Comparison of ENCODE assay signal across 11 mouse cellular contexts in genomic region chr3:89578803-89579202, GRCm38 (mm10). TPM values are rescaled to one million over a fixed set of nuclear protein-coding genes. Genes with fewer than 3 reads are reported as not detected.
DNase-seq lines count a peak whose midpoint lies in the region; ATAC-seq lines count a peak whose summit lies in the region.
"Had no signal": no experiment of that assay in that cellular context is flagged by ENCODE, and none has a peak within 500 bp of the region (broad histone marks: within the 10 kb centered on the region; RNA-seq: fewer than 3 reads in every experiment).

No protein-coding gene starts in this region.

- H3K4me2 ChIP-seq in forebrain, embryonic 15.5 days (replicated peaks) = no peak overlapping the region
- H3K4me2 ChIP-seq in hindbrain, embryonic 14.5 days (replicated peaks) = no peak overlapping the region
- H3K4me2 ChIP-seq: embryonic facial prominence, embryonic 13.5 days; heart, embryonic 15.5 days; midbrain, embryonic 12.5 days had no signal

- DNase-seq in forebrain, embryonic 10.5 days (ENCODE audit: extremely low spot score, low spot score) = peak; percentile 31
- peak; percentile 91 for DNase-seq in 3T3-L1 (ENCODE audit: low read depth, low spot score)
- peak; percentile 68 for DNase-seq in embryonic facial prominence, embryonic 10.5 days (ENCODE audit: low spot score)
- peak; percentile 70 to 79 for DNase-seq in lung, adult 18-20 months
- no peak for DNase-seq in thymus, adult 18-20 months
- DNase-seq in spleen, adult 18-20 months = no peak
- DNase-seq in hindbrain, embryonic 14.5 days (ENCODE audit: low spot score) = no peak

- H3K4me1 ChIP-seq in forebrain, embryonic 10.5 days = peaks cover 31% of the 10 kb centered on the region
- H3K4me1 ChIP-seq in forebrain, embryonic 15.5 days = peaks cover 5% of the 10 kb centered on the region
- peaks cover 23% of the 10 kb centered on the region for H3K4me1 ChIP-seq in embryonic facial prominence, embryonic 10.5 days
- H3K4me1 ChIP-seq in hindbrain, embryonic 14.5 days (replicated peaks; ENCODE audit: control insufficient read depth, insufficient read depth, low read length) = peaks cover 3% of the 10 kb centered on the region; the same call in 1 of the 2 replicates
- H3K4me1 ChIP-seq: heart, embryonic 15.5 days had no signal

- H3K36me3 ChIP-seq in forebrain, embryonic 10.5 days (replicated peaks) = no peaks in the 10 kb centered on the region
- no peaks in the 10 kb centered on the region for H3K36me3 ChIP-seq in forebrain, embryonic 15.5 days
- no peaks in the 10 kb centered on the region for H3K36me3 ChIP-seq in embryonic facial prominence, embryonic 10.5 days (replicated peaks)
- no peaks in the 10 kb centered on the region for H3K36me3 ChIP-seq in hindbrain, embryonic 14.5 days (replicated peaks; ENCODE audit: control insufficient read depth, insufficient read depth)
- H3K36me3 ChIP-seq: embryonic facial prominence, embryonic 13.5 days; heart, embryonic 15.5 days; midbrain, embryonic 12.5 days had no signal

- no peak for ATAC-seq in forebrain, embryonic 15.5 days (replicated peaks)
- ATAC-seq in hindbrain, embryonic 14.5 days (ENCODE audit: low FRiP score) = no peak

- peaks cover 12% of the 10 kb centered on the region; the same call in 1 of the 2 replicates for H3K27me3 ChIP-seq in forebrain, embryonic 10.5 days (ENCODE audit: poor library complexity, severe bottlenecking)
- no peaks in the 10 kb centered on the region for H3K27me3 ChIP-seq in forebrain, embryonic 15.5 days
- no peaks in the 10 kb centered on the region for H3K27me3 ChIP-seq in embryonic facial prominence, embryonic 10.5 days (replicated peaks; ENCODE audit: low read depth, poor library complexity, severe bottlenecking)
- no peaks in the 10 kb centered on the region for H3K27me3 ChIP-seq in hindbrain, embryonic 14.5 days (ENCODE audit: control insufficient read depth, insufficient read depth, low read length)
- H3K27me3 ChIP-seq: embryonic facial prominence, embryonic 13.5 days; midbrain, embryonic 12.5 days had no signal

- 55% methylated on average over 10 of the region's 10 CpGs for WGBS in forebrain, embryonic 10.5 days
- 65% methylated on average over 10 of the region's 10 CpGs for WGBS in forebrain, embryonic 15.5 days
- 38% methylated on average over 10 of the region's 10 CpGs for WGBS in embryonic facial prominence, embryonic 10.5 days
- 69% methylated on average over 10 of the region's 10 CpGs for WGBS in hindbrain, embryonic 14.5 days

- H3K9ac ChIP-seq in forebrain, embryonic 15.5 days (replicated peaks) = no peak overlapping the region
- no peak overlapping the region for H3K9ac ChIP-seq in hindbrain, embryonic 14.5 days
- H3K9ac ChIP-seq: embryonic facial prominence, embryonic 13.5 days; heart, embryonic 15.5 days; midbrain, embryonic 12.5 days had no signal

- no peak overlapping the region for H3K4me3 ChIP-seq in forebrain, embryonic 10.5 days
- H3K4me3 ChIP-seq in forebrain, embryonic 15.5 days = no peak overlapping the region
- peak overlapping the region; percentile 4; the same call in 1 of the 2 replicates for H3K4me3 ChIP-seq in embryonic facial prominence, embryonic 10.5 days
- H3K4me3 ChIP-seq in hindbrain, embryonic 14.5 days (replicated peaks; ENCODE audit: low read length) = no peak overlapping the region
- H3K4me3 ChIP-seq: embryonic facial prominence, embryonic 13.5 days; heart, embryonic 15.5 days; midbrain, embryonic 12.5 days had no signal

- peaks cover 4% of the 10 kb centered on the region; the same call in 1 of the 2 replicates for H3K9me3 ChIP-seq in forebrain, embryonic 10.5 days
- H3K9me3 ChIP-seq in forebrain, embryonic 15.5 days = no peaks in the 10 kb centered on the region
- no peaks in the 10 kb centered on the region for H3K9me3 ChIP-seq in embryonic facial prominence, embryonic 10.5 days
- H3K9me3 ChIP-seq in hindbrain, embryonic 14.5 days (ENCODE audit: control insufficient read depth, low read length) = no peaks in the 10 kb centered on the region
- H3K9me3 ChIP-seq: heart, embryonic 15.5 days had no signal

- H3K27ac ChIP-seq in forebrain, embryonic 10.5 days = peak overlapping the region; percentile 60
- no peak overlapping the region for H3K27ac ChIP-seq in forebrain, embryonic 15.5 days (replicated peaks)
- H3K27ac ChIP-seq in embryonic facial prominence, embryonic 10.5 days (replicated peaks) = peak overlapping the region; percentile 44; the same call in 1 of the 2 replicates
- H3K27ac ChIP-seq in hindbrain, embryonic 14.5 days = no peak overlapping the region
- H3K27ac ChIP-seq: embryonic facial prominence, embryonic 13.5 days; heart, embryonic 15.5 days; midbrain, embryonic 12.5 days had no signal

RNA-seq across cellular contexts. Expression of gene Kcnn3, which starts 58.8 kb away (rescaled TPM):
- 0.81 and 0.92 TPM in 2 replicates for polyA plus RNA-seq in forebrain, embryonic 10.5 days (2016; fragmentation: Nextera tagmentation; extraction: Ambion mirVana)
- polyA plus RNA-seq in forebrain, embryonic 15.5 days (2015; fragmentation: Nextera tagmentation; extraction: Ambion mirVana) = 9.0 and 10.4 TPM in 2 replicates
- polyA plus RNA-seq in embryonic facial prominence, embryonic 10.5 days (2016; fragmentation: Nextera tagmentation; extraction: Ambion mirVana) = 0.62 and 0.88 TPM in 2 replicates
- 7.3 and 7.7 TPM in 2 replicates for polyA plus RNA-seq in hindbrain, embryonic 14.5 days (2014; fragmentation: Nextera tagmentation; extraction: Ambion mirVana)

Comparison
In these comparisons a context has a peak if more than half of its experiments do, and no peak if none do; other contexts are left out.
1. H3K27ac ChIP-seq: peak in forebrain, embryonic 10.5 days (single experiment) and embryonic facial prominence, embryonic 10.5 days (single experiment); none in forebrain, embryonic 15.5 days (single experiment) and hindbrain, embryonic 14.5 days (single experiment).
2. DNase-seq: peak in forebrain, embryonic 10.5 days (single experiment), 3T3-L1 (single experiment), embryonic facial prominence, embryonic 10.5 days (single experiment) and lung, adult 18-20 months (2 of 2); none in thymus, adult 18-20 months (0 of 2), spleen, adult 18-20 months (0 of 2) and hindbrain, embryonic 14.5 days (single experiment).